Mouse (Mus musculus) adrenal gland, adult 8-10 months (tissue): ENCODE measurements around the gene Pcbp3. TPM values are rescaled to one million over a fixed set of nuclear protein-coding genes. Genes with fewer than 3 reads are reported as not detected.

Source experiments
- DNase-seq: peaks from one replicate; pipeline ENCODE4 v3.0.0; 2022
- total RNA-seq, 4 experiments: library from RNA; stranded (reverse); gene quantifications; 2 replicates each; pipeline ENCODE4 v1.2.4; 2022

Gene Pcbp3
- total RNA-seq, 4 experiments from 2014 or later = 31.7 to 46.9 (median 35.9) TPM

- DNase-seq = no peak
Measured at GRCm38 (mm10) chr10:76924441-76924840, 37.2 kb downstream of the Pcbp3 start.

DNA sequence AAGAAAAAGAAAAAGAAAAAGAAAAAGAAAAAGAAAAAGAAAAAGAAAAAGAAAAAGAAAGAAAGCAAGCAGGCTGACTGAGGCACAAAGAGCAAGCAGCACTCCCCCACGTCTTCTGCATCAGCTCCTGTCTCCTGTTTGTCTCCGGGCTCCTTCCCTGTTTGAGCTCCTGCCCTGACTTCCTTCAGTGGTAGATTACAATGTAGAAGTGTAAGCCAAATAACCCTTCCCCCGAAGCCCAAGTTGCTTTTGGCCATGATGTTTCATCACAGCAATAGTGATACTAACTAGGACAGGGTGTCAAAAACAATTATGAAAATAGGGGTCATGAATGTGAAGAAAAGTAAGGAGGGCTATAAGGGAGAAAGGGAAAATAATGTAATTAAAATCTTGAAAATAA is 43.6 kb downstream of the Pcbp3 start:
- DNase-seq = no peak

- DNase-seq = no peak
Measured at GRCm38 (mm10) chr10:76906434-76906833, 55.3 kb downstream of the Pcbp3 start.

GRCm38 (mm10) chr10:76905935-76906341 is 55.7 kb downstream of the Pcbp3 start:
- DNase-seq = no peak

DNA sequence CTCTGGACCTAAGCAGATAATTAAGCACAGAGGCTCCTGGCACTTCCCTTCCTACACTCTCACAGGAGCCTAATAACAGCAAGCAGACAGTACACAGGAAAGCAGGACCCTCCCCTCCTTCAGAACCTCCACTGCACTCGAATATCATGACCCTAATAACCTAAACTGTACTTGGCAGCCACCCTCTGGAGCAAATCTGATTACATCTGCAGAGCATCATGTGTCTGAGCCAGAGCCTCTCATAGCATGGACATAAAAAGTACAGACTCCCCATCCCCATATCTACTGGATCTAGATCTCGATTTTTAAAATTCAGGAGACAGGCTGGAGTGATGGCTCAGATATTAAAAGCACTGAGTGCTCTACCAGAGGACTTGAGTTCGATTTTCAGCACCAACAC is 58.0 kb downstream of the Pcbp3 start:
- no peak for DNase-seq

GRCm38 (mm10) chr10:76903099-76903498 is 58.6 kb downstream of the Pcbp3 start:
- DNase-seq = no peak

- DNase-seq = peak; percentile 60
Measured at GRCm38 (mm10) chr10:76902588-76902987, 59.1 kb downstream of the Pcbp3 start.

DNA sequence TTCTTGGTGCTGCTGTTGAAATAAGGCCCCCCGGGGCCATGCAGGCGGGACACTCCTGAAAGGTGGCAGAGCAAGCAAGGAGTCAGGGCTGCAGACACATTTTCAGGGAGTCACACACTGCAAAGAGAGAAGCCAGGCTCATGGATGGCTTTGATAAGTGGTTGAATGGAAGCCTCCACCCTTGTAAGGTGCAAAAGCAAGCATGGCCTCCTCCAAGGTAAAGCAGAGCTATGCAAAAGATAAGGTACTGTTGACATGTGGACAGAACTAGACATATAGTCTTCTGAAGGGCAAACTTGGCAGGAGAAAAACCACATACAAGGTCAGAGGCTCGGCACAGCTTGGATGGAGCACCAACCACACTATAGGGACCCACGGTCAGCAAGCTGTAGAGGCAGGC is 63.3 kb downstream of the Pcbp3 start:
- DNase-seq = no peak

DNA sequence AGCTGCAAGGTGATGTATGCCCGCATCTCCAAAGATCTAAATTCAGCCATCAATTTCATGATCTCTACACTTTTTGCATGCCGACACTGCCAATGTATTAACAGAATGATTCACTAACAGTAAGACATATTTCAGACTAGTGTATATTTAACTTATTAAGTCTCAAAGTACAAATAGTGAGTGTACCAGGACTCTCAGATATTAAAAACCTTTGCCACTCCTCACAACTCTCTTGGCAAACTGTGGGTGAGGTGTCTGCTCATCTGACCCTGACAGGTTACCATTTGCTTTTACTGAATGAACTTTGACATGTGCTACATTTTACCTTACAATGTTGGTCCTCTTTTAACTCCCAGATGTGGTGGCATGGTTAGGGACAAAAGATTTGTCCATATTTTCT is 70.2 kb downstream of the Pcbp3 start:
- DNase-seq = no peak

- no peak for DNase-seq
Measured at GRCm38 (mm10) chr10:76883442-76884244, 78.0 kb downstream of the Pcbp3 start.

DNA sequence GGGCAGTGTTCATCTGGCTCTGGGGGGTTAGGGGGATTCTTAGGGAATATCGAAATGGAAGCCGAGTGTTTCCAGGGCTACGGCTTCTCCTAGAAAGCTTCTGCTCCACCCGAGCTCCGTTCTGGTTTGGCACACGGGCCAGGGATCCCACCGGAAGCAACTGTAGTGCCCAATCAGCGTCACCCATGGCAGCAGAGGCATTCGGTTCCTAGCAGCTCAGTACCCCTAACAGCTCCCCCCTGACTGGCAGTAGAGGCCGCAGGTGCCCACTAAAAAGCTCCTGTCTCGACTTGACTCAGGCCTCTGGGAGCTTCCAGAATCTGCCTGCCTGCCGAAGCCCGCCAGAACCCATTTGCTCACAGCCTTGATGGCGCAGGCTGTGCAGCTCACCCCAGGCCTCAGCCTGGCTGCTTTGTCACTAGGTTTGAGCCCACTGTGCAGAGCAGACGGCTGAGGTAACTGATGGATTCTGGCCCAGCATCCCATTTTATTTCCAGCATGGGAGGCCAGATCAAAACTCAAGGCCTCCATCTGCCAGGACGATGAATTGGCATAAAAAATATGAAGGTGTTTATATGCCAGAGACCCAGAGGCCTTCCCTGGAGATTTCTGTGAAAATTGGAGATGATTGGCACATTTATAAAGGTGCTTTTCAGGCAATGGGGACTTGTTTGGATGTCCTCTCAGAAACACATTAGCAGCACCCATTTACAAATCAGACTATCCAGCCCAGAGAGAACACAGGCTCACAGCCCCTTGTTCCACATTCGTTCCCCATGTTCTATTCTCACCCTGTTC is 78.8 kb downstream of the Pcbp3 start:
- no peak for DNase-seq

- DNase-seq = no peak
Measured at GRCm38 (mm10) chr10:76881900-76882299, 79.8 kb downstream of the Pcbp3 start.

GRCm38 (mm10) chr10:76875310-76875709 is 86.4 kb downstream of the Pcbp3 start:
- no peak for DNase-seq

- DNase-seq = no peak
Measured at GRCm38 (mm10) chr10:76874879-76875278, 86.8 kb downstream of the Pcbp3 start.

DNA sequence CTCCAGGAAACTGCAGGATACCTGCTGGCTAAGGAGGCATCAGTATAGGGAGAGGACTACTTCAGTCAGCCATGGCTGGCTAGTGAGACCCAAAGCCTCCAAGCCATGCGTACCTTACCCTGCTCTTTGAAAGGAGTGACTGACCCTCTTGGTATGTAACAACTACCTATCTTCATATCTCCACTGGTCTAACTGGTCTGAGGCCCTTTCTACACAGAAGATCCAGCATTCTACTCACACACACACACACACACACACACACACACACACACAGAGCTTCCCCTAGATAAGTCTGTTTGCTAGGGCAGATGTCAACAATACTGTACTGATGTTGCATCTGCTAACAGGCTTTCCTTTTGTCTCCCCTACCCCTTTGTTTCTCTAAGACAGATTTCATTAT is 87.3 kb downstream of the Pcbp3 start:
- no peak for DNase-seq

- DNase-seq = no peak
Measured at GRCm38 (mm10) chr10:76873948-76874347, 87.7 kb downstream of the Pcbp3 start.

DNA sequence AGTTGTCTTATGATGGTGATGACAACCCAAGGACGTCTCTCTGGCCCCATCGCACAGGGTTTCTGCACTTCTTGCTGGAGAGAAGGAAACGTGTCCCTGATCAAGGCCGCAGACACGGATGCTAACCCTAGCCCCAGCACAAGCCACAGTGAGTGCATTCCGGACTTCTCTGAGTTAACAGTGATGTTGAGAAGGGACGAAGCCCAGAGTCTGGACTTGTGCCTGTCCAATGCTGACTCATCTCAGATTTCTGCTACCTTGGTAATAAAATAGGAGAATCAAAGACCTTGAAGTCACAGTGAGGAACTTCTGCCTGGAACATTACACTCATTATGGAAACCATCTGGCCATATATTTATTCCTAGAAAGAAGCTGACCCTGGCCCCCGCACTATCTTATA is 89.0 kb downstream of the Pcbp3 start:
- DNase-seq = peak; percentile 71

GRCm38 (mm10) chr10:76865936-76866335 is 95.8 kb downstream of the Pcbp3 start:
- no peak for DNase-seq

- DNase-seq = no peak
Measured at GRCm38 (mm10) chr10:76860998-76861397, 100.7 kb downstream of the Pcbp3 start.

DNA sequence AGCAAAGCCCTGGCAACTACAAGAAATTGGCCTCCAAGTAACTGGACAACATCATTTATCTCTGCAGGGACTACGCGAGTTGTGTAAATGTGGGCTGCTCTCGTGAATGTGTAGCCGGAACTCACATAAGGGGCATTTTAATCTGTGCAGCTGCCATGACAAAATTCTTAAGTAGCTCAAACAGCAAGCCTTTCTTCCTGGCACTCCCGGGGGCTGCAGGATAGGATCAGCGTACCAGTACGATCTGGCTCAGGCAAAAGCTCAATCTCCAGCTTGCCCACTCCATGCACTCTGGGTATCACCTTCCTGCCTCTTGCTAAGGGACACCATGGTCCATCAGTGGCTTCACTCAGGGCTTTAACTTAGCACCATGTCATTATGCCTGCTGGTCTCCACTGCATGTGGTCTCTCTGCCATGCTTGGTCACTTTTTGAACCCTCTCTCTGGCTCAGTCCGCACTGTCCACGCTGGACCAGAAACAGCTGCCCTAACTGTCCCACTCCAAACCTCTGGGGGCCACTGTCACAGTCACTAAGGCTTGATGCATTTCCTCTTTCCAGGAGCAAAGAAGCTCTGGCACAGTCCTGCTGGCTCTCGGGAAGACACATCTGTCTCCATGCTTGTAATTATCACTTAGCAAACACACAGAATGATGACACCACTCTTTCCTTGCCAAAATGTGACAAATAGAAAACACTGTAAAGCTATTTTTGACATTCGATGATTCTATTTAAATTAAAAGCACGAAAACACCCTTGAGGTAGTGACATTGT is 102.1 kb downstream of the Pcbp3 start:
- DNase-seq = no peak

- DNase-seq = no peak
Measured at GRCm38 (mm10) chr10:76857879-76858278, 103.8 kb downstream of the Pcbp3 start.

DNA sequence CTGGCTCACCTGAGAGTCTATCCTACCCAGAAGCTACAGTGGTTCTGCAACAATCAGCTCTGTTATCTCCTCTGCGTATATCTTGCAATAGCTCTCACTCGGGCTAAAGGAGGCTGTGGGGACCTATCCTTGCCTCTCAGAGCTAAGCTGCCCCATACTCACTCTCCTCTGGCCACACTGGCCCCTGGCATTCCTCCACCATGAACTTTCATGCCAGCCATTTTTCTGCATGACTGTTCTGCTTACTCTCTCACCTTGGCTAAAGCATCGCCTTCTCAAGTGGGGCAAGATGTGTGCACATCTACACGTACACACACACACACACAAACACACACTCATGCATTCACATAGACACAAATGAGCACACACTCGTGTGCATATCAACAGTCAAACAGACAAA is 115.2 kb downstream of the Pcbp3 start:
- no peak for DNase-seq

GRCm38 (mm10) chr10:76844901-76845300 is 116.8 kb downstream of the Pcbp3 start:
- DNase-seq = no peak
